Mouse (Mus musculus) cerebellum, adult 18-20 months (tissue): ENCODE results near the gene Pdss2.

Experiments
- DNase-seq, 2 experiments: peaks; one replicate each; pipeline ENCODE4 v3.0.0; 2021

Gene Pdss2

GRCm38 (mm10) chr10:43440981-43441740 is 219.9 kb downstream of the Pdss2 start:
- no peak for DNase-seq

- DNase-seq: no peak
Observed at GRCm38 (mm10) chr10:43448656-43449055, 227.4 kb downstream of the Pdss2 start.

- DNase-seq: peak; percentile 77 to 86
Observed at GRCm38 (mm10) chr10:43451848-43452662, 230.8 kb downstream of the Pdss2 start.

- DNase-seq: no peak
Observed at GRCm38 (mm10) chr10:43452663-43452996, 231.3 kb downstream of the Pdss2 start.

GRCm38 (mm10) chr10:43454219-43454618 is 232.9 kb downstream of the Pdss2 start:
- DNase-seq: no peak

GRCm38 (mm10) chr10:43454671-43455070 is 233.4 kb downstream of the Pdss2 start:
- no peak for DNase-seq

- DNase-seq: no peak
Observed at GRCm38 (mm10) chr10:43462821-43463220, 241.5 kb downstream of the Pdss2 start.

- DNase-seq: no peak
Observed at GRCm38 (mm10) chr10:43463227-43463626, 241.9 kb downstream of the Pdss2 start.

GRCm38 (mm10) chr10:43466223-43466622 is 244.9 kb downstream of the Pdss2 start:
- DNase-seq: no peak

GRCm38 (mm10) chr10:43467659-43468058 is 246.4 kb downstream of the Pdss2 start:
- DNase-seq: no peak

GRCm38 (mm10) chr10:43468293-43468692 is 247.0 kb downstream of the Pdss2 start:
- no peak for DNase-seq

- DNase-seq: peak; percentile 21 to 26
Observed at GRCm38 (mm10) chr10:43475376-43475775, 254.1 kb downstream of the Pdss2 start.

- no peak for DNase-seq
Observed at GRCm38 (mm10) chr10:43477459-43477858, 256.2 kb downstream of the Pdss2 start.

- DNase-seq: peak; percentile 19 to 32
Observed at GRCm38 (mm10) chr10:43477865-43478681, 256.8 kb downstream of the Pdss2 start.

GRCm38 (mm10) chr10:43478751-43479435 is 257.6 kb downstream of the Pdss2 start, which contains the start of gene Bend3:
TSS of gene Bend3 (plus strand) at chr10:43478831.
- peak; percentile 47 to 61 for DNase-seq

GRCm38 (mm10) chr10:43479436-43480157 is 258.3 kb downstream of the Pdss2 start:
- peak; percentile 66 to 83 for DNase-seq

- no peak for DNase-seq
Observed at GRCm38 (mm10) chr10:43480227-43480849, 259.1 kb downstream of the Pdss2 start.

GRCm38 (mm10) chr10:43481179-43481578 is 259.9 kb downstream of the Pdss2 start:
- no peak for DNase-seq

GRCm38 (mm10) chr10:43482021-43482420 is 260.7 kb downstream of the Pdss2 start:
- DNase-seq: no peak

GRCm38 (mm10) chr10:43483426-43483995 is 262.2 kb downstream of the Pdss2 start:
- DNase-seq: no peak

- no peak for DNase-seq
Observed at GRCm38 (mm10) chr10:43485751-43486268, 264.5 kb downstream of the Pdss2 start.
